Mouse (Mus musculus): ENCODE results near the gene Polr2a.
"Not testable (repeated sequence)": the region's sequence is repeated elsewhere in the genome, so short reads cannot be mapped to it uniquely, and the experiment has no call there.

Polr2a gene

DNA sequence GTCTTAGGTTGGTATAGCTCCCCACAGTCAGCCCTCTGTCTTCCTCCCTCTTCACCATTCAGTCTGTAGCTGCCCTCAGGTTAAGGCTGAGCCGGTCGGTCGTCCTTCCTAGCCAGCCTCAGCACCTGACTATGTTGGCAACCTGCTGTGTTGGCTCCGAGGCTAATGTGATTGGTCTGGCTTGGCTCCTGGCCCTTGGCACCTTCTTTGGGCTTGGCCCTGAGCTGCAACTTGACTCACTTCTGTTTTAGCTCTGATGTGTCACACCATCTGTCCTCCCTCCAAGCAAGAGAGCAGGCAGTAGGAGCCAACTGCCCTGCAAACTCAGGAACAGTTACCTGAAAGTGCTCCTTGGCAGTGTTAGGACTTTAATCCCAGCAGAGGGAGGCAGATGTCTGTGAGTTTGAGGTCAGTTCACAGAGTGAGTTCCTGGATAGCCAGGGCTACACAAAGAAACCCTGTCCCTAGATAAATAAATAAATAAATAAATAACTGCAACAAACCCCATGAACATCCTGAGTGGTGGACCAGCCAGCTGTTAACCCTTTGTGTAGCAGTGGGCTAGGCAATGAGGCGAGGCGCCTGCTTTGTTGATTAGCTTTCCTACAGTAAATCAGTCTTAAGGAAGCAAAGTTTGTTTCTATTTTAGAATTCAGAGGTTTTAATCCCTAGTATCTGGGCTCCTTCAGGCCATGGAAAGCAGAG, 51.5 kb downstream of the Polr2a start:
- DNase-seq (ENCODE audit: low spot score in 2 of 2): no peak

DNA sequence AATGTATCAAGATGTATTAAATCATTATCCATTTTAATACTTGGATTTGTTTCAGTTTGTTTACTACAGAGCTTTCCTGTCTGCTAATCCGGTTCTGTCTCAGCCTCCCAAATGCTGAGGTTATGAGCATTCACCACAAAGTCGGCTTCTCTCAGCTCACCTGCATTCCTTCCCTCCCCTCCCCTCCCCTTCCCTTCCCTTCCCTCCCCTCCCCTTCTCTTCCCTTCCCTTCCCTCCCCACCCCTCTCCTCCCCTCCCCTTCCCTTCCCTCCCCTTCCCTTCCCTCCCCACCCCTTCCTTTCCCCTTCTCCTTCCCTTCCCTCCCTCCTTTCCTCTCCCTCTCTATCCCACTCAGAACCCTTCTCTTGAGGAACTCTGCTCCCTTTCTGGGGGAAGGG, 53.8 kb downstream of the Polr2a start:
- DNase-seq (ENCODE audit: low spot score in 2 of 2): no peak

DNA sequence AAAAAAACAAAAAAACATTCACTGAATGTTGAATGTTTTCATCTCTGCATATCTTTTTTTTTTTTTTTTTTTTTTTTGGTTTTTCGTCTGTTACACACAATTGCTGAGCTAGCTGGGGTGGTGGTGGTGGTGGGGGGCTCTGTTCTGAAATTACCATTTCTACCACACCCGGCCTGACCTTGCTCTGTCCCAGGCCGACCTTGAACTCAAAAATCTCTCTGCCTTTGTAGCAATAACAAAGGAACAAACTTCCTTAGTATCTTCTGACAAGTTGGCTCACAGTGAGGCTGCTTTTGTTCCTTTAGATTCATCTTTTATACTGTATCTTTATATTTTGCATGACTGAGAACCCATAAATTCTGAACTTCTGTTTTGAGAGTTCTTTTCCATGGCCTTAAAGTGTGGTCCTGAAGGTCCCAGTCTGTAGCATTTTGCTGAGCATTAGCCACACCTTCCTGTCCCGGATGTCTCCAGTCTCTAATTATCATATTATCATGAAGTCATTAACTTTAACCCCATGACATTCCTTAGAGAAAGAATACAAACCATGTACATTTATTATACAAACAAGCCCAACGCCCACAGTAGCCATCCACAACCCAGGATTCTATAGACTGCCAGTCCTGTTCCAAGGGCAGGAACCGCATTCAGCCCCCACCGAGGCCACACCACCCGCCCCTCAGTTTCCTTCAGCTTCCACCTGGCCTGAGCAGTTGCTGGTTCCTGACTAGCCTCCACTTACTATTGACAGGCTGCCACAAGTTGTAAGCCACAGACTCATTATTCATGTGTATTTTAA, 54.4 kb downstream of the Polr2a start:
- DNase-seq (ENCODE audit: low spot score in 2 of 2): no peak

DNA sequence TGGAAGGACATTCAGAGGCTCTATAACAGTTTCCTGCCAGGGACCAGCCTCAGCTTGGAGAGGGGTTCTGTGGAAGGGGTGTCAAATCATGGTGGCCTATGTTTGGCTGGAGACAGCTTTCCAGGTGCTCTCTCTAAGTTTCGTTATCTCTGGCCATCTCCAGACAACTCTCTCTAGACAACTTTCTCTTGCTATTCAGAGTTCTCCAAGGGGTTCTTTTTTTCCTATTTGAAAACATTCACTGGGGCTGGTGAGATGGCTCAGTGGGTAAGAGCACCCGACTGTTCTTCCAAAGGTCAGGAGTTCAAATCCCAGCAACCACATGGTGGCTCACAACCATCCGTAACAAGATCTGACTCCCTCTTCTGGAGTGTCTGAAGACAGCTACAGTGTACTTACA, 55.1 kb downstream of the Polr2a start:
- not testable (repeated sequence) for DNase-seq (ENCODE audit: low spot score in 2 of 2)

DNA sequence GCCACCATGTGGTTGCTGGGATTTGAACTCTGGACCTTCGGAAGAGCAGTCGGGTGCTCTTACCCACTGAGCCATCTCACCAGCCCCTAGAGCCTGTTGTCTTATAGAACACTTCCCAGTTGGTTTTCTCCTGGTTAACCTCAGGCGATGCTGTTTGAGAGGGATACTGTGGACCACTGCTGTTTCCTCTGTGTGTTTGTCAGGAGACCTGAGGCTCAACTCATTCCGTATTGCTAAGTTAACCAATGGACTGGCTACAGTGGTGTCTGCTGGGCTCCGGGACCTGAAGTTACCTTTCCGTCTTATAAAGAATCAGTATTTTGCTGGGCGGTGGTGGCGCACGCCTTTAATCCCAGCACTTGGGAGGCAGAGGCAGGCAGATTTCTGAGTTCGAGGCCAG, 55.6 kb downstream of the Polr2a start:
- not testable (repeated sequence) for DNase-seq (ENCODE audit: low spot score in 2 of 2)

DNA sequence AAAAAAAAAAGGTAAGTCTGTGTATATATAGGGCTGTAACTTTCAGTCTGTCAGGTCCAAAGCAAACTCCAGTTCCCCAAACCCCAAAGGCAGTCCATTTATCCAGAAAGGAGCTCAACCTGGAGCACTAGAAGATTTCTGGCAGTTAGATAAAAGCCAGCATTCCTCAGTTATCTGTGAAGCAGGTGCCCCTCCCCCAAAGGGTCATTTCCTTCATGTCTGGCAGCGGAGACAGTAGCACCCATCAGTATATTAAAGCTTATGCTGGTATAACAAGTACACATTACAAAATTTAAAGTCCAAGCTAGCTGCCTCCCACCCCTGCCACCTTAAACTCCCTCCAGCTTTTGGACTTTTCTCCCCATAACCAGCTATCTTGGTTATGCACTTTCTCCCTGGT, 58.8 kb downstream of the Polr2a start:
- no peak for DNase-seq (ENCODE audit: low spot score in 2 of 2)

DNA sequence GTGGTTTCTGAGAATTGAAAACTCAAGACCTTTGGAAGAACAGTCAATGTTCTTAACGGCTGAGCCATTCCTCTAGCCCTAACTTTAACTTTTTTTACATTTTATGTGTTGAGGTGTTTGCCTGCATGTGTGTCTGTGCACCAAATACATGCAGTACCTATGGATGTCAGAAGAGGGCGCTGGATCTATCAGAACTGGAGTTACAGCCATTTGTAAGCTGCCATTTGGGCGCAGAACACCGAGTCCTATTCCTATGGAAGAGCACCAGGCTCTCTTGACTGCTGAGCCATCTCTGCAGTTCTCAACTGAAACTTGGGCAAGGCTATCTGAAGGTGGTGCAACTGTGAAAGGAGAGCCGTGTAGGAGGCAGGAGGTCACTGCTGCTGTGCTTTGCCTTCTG, 59.9 kb downstream of the Polr2a start:
- no peak for DNase-seq (ENCODE audit: low spot score in 2 of 2)

DNA sequence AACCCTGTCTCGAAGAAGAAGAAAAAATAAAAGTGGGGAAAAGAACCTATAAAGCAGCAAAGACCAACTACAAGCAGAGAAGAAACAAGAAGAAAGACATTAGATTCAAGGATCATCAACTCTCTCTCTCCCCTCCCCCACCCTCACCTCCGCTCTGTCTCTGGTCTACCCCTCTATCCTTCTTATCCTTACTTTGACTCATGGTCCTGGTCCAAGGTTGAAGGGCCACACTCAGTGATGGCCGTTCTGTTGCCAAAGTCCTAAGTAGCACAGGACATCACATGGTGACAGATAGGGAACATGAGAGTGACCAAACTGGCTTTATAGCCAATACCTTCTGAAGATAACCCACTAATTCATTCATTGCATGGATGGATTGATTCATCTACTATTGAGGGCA, 61.0 kb downstream of the Polr2a start:
- no peak for DNase-seq (ENCODE audit: low spot score in 2 of 2)

DNA sequence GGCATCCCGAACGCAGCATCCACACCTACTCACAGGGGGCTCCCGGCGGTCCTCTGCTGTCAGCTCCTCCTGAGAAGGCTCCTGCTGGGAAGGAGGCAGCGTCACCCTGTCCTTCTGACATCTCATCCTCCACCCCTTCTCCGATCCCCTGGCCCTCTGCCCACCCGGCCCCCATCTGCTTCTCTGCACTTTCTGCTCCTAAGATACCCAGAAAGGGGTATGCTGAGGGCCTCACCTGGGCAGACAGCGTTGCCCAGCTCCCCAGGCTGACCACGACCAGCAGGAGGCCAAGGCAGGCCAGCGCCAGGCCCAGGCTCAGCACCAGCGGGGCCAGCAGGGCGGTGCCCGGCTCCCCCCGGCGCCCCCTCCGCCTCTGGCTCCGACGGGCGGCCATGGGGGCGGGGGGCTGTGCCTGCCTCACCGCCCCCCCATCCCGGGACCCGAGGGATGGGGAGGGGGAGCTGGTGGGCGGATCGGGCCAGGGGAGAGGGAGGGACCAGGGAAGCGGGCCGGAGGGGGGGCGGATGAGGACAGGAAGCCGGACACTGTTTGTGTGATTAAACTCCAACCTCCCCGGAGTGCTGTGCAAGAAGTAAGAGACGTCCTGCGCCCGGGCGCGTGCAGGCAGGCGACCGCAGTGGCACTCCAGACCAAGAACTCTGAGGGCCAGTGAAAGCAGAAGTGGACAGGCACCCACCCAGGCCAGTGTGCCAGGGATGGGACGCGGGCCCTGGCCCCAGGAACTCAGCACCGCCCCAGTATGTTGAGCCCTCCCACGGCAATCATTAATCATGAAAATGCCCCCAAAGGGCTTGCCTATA, 62.9 kb downstream of the Polr2a start, which contains the start of the genes Tnfsf12 and Tnfsfm13:
Gene Tnfsf12, minus strand, starts transcription at position 489 of the 821 bp plus-strand sequence.
Gene Tnfsfm13, minus strand, starts transcription at position 738 of the 821 bp plus-strand sequence.
- no peak for DNase-seq (ENCODE audit: low spot score in 2 of 2)

DNA sequence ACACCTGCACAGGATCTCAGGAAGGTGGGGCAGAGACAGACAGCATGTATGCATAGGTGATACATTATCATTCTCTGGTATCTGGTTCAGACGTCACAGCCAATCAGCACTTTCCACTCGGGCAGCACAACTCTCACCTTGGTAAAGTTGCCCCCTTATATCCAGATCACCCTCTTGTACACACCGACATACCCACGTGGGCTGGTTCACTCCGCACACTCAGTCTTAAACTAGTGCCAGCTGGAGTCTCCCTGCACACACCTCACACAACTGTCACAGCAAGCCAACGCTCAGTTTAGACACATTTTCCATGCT, 63.4 kb downstream of the Polr2a start:
- no peak for DNase-seq (ENCODE audit: low spot score in 2 of 2)

DNA sequence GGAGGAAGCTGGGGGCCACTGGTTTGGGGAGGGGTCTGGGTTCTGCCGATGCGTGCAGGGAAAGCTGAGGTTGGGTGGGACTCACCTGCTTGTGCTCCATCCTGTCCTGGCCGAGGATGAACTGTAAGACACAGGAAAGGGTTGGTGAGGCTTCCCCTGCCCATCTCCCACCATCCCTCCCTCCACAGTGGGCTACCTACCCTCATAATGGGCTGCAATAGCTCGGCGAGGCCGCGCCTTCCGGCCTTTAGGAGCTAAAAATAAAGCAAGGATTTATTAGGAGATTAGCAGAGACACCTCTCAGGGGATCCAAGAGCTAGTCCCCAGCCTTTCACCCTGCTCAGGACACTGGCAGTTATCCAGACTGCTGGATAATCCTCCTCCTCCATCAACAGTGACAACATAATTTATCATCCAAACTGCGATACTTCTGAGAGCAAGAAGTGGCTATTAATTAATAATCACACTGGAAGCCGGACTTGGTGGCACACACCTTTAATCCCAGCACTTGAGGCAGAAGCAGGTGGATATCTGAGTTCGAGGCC, 64.9 kb downstream of the Polr2a start:
- no peak for DNase-seq (ENCODE audit: low spot score in 2 of 2)

DNA sequence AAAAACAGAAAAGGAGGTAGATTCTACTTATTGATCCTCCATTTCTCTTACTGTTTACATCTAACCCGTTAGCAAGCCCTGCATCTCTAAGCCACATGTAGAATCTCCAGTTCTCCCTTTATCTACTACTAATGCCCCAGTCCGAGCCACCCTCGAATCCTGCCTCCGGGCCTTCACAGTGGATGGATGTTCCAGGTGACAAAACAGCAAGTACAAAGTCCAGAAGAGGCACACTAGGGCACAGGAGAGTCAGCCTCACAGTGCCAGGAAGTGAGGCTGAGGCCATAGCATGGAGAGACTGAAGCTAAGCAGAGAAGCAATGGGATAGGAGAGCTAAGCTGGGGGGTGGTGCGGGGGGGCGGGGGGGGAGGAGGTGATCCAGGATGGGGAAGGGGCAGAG, 65.6 kb downstream of the Polr2a start:
- DNase-seq (ENCODE audit: low spot score in 2 of 2): no peak

DNA sequence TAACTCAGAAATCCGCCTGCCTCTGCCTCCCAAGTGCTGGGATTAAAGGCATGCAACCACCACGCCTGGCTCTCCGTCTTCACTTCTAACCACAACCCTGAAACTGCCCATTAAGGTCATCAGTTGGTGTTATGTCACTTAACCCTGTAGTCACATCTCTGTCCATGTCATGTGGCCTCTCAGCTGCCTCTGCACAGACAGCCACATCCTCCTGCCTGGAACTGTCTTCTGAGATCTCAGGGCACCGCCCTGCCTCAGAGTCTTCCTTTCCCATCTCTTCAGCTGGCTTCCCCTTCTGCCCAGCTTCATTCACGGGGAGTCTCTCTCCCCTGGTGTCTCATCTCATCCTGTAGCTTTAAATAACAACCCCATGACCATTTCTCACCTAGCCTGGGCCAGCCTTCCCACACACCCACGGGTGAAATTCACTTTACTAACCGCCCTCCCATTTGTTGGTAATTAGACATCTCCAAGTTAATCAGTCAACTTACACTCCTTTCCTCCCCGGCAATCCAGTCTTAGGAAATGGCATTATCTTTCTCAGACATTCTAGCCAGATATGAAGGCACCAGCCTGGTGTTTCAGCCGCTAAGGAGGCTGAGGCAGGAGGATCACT, 66.1 kb downstream of the Polr2a start:
- DNase-seq (ENCODE audit: low spot score in 2 of 2): no peak

DNA sequence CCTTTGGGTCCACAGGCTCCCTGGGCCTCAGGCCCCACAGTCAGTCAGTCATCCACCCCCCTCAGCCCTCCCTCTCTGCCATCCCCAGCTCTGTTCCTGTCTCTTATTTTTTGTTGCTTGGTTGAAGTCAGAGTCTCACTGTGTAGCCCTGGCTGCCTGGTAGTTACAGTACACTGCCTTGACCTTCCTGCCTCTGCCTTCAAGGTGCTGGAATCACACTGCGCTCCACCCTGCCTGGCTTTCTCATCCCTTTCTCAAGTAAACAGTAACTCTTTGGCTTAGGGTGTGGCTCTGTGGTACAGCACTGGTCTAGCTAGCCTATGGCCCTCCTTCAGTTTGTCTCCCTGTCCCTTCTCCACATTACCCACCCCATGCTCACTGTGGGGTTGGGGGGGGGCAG, 68.5 kb downstream of the Polr2a start:
- no peak for DNase-seq (ENCODE audit: low spot score in 2 of 2)

DNA sequence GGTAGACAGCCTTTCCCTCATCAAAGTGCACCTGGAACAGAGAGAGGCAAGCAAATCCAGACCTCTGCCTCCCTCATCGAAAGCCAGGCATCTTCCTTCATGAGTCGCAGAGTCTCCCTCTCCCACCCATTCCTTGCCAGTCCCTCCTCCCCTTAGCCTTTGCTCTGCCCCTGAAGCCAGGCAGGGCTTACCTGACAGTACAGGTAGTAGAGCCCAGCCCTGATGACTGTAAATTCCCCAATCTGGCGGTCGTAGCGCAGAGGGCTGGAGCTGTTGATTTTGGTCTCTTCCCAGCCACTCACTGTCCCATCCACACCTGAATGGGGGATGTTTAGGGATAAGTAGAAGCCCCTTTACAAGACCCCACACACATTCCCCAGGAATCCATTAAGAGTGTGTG, 71.4 kb downstream of the Polr2a start:
- DNase-seq (ENCODE audit: low spot score in 2 of 2): no peak

DNA sequence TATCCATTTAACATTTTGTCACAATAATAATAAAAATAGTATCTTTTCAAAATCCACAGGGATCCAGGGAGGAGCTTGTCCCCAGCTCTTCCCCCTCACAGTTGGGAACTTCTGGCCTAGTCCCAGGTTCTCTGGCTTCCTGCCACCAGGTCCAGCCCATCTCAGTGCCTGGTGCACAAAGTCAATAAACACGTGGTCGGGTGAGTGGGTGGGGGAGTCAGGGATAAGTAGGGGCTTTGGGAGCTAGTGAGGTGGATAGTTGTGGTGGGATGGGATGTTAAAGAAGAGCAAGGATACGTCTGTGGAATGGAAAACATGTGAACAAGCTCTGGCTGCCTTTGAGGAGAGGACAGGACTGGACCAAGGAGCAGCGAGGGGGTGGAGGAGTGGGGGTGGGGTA, 72.1 kb downstream of the Polr2a start:
- DNase-seq (ENCODE audit: low spot score in 2 of 2): no peak

DNA sequence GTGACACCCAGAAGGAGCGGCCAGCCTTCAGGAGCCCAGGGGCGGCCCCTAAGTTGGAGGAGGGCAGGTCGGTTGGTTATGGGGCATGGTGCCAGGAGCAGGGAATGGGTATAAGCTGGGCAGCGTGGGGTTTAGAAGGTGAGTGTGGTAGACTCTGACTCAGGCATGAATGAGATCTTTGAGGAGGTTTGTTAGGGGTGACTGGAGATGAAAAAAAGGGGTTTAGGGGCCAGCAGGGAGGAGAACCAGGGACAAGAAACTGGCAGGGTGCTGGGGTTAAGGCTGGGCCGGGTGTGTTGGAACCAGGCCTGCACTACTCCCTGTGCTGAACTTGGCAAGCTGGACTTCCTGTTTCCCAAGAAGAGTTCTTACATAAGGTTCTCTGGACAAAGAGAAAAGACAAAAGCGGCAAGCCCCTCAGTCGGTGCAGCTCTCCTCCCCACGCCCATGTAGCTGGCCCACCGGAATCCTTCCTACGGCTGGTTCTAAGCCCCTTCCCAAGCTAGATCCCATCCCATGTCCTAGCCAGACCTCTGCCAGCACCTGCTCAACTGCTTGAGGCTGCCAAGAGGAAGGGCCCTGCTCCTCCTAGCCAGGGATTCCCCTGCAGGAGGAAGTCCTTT, 72.8 kb downstream of the Polr2a start, which contains the start of gene Tnfsf13:
Gene Tnfsf13, minus strand, starts transcription at position 259 of the 623 bp plus-strand sequence.
- DNase-seq (ENCODE audit: low spot score in 2 of 2): peak; percentile 37 to 50

DNA sequence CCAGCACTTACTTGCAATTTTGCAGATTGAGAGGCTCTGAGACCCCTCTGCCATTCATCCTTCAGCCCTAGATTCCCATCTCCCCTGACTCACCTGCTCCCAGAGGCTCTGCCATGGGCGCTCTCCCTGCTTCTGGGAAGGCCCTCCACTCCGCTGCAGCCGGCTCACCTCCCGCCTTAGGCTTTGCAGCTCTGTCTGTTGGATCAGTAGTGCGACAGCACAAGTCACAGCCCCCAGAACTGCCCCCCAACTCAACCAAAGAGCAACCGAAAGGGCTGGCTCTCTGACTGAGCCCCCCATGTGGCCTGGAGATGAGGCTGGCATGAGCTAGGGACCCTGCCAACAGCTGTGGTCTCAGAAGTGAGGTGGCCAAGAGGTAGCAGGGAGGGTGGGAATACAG, 73.5 kb downstream of the Polr2a start:
- DNase-seq (ENCODE audit: low spot score in 2 of 2): no peak

DNA sequence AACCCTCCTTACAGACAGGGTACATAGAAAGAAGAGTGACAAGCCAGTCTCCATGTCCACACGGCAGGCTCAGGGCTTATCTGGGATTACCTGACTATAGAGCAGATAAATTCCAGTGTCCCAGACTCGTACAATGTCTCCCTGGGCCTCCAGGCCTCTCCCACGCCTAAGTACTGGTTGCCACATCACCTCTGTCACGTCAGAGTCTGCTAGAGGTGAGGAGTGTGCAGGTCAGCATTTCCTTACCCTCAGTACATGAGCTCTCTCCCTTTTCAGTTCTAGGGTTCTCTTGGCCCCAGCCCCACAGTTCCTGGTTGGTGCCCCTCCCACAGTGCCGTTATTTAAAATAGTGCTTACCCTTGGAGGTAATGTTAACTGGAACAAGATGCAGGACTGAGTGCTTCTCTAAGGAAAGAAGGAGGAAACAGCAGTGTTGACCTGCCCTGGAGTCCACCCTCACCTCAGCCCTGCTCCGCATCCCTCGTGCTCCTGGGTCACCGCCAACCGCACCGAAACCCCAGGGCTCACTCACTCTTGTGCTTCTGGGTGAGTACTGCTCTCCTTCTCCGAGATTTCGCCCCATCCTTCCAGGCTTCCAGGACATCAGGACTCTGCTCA, 74.2 kb downstream of the Polr2a start:
- no peak for DNase-seq (ENCODE audit: low spot score in 2 of 2)
